Mouse (Mus musculus): ENCODE data around the gene Cfap97d1. TPM values are rescaled to one million over a fixed set of nuclear protein-coding genes. Genes with fewer than 3 reads are reported as not detected.

Gene Cfap97d1
- polyA plus RNA-seq, 1 experiment from 2014 or later: not detected

DNA sequence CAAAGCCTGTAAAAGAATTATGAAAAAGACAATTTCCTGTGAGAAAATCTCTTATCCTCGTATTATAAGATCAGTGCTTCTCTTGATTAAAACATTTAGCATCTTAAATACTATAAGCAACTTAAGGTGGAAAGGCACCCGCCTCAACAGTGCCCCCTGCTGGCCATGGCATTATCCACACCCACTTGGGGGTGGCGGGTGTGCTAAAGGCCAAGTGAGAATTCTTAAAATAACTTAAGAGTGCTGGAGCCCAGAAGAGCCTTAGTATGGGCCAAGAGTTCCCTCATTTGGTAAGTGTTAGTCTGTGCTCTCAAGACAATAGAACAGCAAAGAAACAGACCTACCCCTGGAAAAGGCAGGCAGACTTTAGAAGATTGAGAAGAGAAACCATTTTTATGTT is 12.7 kb upstream of the Cfap97d1 start:
- no peak for ATAC-seq (ENCODE audit: low read depth)
- H3K27ac ChIP-seq (ENCODE audit: low read depth, low read length): no peak overlapping the region
- no peaks in the 10 kb centered on the region for H3K27me3 ChIP-seq (ENCODE audit: control insufficient read depth, insufficient read depth, low read length)
- H3K4me1 ChIP-seq (ENCODE audit: control insufficient read depth, insufficient read depth, low read length): no peaks in the 10 kb centered on the region; the same call in 1 of the 2 replicates
- no peak overlapping the region for H3K4me3 ChIP-seq (ENCODE audit: low read depth, low read length)
- H3K9ac ChIP-seq (replicated peaks; ENCODE audit: low read depth, low read length): no peak overlapping the region
- H3K9me3 ChIP-seq (ENCODE audit: control insufficient read depth, low read length): no peaks in the 10 kb centered on the region
- 57% methylated on average over 3 of the region's 3 CpGs for WGBS
- H3K36me3 ChIP-seq (ENCODE audit: control insufficient read depth, insufficient read depth, low read length): no peaks in the 10 kb centered on the region
- H3K4me2 ChIP-seq (ENCODE audit: low read depth, low read length): no peak overlapping the region

DNA sequence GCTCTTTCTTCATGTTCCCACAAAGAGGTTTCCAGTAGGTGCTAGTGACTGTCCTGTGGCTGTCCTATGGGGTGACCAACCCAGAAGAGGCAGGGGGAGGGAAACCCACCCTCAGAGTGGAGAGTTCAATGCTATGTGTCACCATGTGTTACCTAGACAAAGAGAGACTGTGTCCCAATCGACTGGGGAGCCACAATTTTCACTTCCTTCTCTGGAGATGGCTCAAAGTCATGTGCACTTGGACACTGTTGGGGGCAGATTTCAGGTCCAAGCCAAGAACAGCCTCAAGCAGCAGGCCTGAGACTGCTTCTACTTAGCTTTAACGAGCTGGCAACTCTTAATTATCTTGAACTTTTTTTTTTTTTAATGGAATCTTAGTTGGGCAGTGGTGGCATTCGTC is 12.0 kb upstream of the Cfap97d1 start:
- 78% methylated on average over 3 of the region's 3 CpGs for WGBS
- Histone ChIP-seq H3K9ac (replicated peaks; ENCODE audit: low read depth, low read length) (no peak overlapping the region), H3K36me3 (ENCODE audit: control insufficient read depth, insufficient read depth, low read length) (no peaks in the 10 kb centered on the region), H3K4me3 (ENCODE audit: low read depth, low read length) (no peak overlapping the region), H3K9me3 (ENCODE audit: control insufficient read depth, low read length) (no peaks in the 10 kb centered on the region), H3K27me3 (ENCODE audit: control insufficient read depth, insufficient read depth, low read length) (no peaks in the 10 kb centered on the region), H3K4me2 (ENCODE audit: low read depth, low read length) (no peak overlapping the region), H3K4me1 (ENCODE audit: control insufficient read depth, insufficient read depth, low read length) (no peaks in the 10 kb centered on the region; the same call in 1 of the 2 replicates), H3K27ac (ENCODE audit: low read depth, low read length) (no peak overlapping the region)
- ATAC-seq (ENCODE audit: low read depth): no peak

DNA sequence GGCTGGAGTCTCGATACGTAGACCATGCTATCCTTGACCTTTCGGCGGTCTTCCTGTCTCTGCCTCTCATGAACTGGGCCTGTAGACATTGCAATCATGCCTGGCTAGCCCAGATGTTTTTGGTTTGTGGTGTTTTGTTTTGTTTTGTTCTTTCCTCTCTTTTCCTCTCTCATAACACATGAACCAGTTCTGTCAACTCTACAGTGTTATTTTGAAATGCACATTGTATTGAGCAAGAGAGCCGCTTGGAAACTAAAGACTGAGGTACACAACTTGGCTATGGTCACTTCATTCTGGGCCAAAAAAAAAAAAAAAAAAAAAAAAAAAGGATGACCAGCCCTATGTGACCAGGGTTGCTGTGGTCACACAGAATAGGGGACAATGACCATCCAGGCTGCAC is 11.4 kb upstream of the Cfap97d1 start:
- Histone ChIP-seq H3K4me2 (ENCODE audit: low read depth, low read length) (no peak overlapping the region), H3K27me3 (ENCODE audit: control insufficient read depth, insufficient read depth, low read length) (no peaks in the 10 kb centered on the region), H3K9me3 (ENCODE audit: control insufficient read depth, low read length) (no peaks in the 10 kb centered on the region), H3K36me3 (ENCODE audit: control insufficient read depth, insufficient read depth, low read length) (no peaks in the 10 kb centered on the region), H3K27ac (ENCODE audit: low read depth, low read length) (no peak overlapping the region), H3K4me1 (ENCODE audit: control insufficient read depth, insufficient read depth, low read length) (no peaks in the 10 kb centered on the region), H3K4me3 (ENCODE audit: low read depth, low read length) (no peak overlapping the region), H3K9ac (replicated peaks; ENCODE audit: low read depth, low read length) (no peak overlapping the region)
- WGBS: 86% methylated on average over 5 of the region's 5 CpGs
- no peak for ATAC-seq (ENCODE audit: low read depth)

DNA sequence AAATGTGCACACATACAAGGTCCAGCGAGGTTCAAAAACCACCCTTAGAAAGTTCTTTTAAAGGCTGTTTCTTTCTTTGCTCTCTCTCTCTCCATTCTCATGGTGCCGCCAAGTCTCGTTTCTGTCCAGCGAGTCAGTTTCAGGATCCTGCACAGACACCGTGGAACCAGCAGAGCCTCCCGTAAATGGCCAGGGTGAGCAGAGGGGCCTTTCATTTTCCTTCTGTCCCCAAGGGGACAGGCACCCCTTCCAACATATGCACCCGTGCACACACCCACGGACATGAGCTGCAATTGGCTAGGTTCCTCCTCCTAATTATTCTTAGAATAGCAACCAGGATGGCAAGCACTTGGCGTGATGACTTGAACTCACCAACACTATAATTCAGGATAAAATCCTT is 10.6 kb upstream of the Cfap97d1 start:
- Histone ChIP-seq H3K27me3 (ENCODE audit: control insufficient read depth, insufficient read depth, low read length) (no peaks in the 10 kb centered on the region), H3K4me3 (ENCODE audit: low read depth, low read length) (no peak overlapping the region), H3K4me2 (ENCODE audit: low read depth, low read length) (no peak overlapping the region), H3K9ac (replicated peaks; ENCODE audit: low read depth, low read length) (no peak overlapping the region), H3K9me3 (ENCODE audit: control insufficient read depth, low read length) (no peaks in the 10 kb centered on the region), H3K4me1 (ENCODE audit: control insufficient read depth, insufficient read depth, low read length) (no peaks in the 10 kb centered on the region), H3K27ac (ENCODE audit: low read depth, low read length) (no peak overlapping the region), H3K36me3 (ENCODE audit: control insufficient read depth, insufficient read depth, low read length) (no peaks in the 10 kb centered on the region)
- 66% methylated on average over 9 of the region's 9 CpGs for WGBS
- ATAC-seq (ENCODE audit: low read depth): no peak

DNA sequence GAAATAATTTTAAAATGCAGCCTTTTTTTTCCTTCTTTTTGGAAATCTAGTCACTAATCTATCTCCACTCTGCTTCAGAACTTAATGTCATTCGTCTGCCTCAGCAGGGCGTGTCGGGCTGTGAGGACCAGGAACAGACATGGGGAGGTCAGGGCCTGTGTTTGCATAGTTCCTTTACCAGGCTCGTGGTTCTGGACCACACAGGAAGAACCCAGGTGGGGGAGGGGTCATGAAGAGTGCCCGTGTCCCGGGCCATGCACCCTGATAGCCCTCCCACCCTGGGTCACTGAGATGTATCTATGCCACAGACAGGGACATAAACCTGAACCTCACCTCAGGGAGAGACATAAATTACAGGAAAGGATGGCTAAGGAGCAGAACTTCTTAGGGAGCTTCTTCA is 9.9 kb upstream of the Cfap97d1 start:
- no peak for ATAC-seq (ENCODE audit: low read depth)
- Histone ChIP-seq H3K36me3 (ENCODE audit: control insufficient read depth, insufficient read depth, low read length) (no peaks in the 10 kb centered on the region), H3K9ac (replicated peaks; ENCODE audit: low read depth, low read length) (no peak overlapping the region), H3K9me3 (ENCODE audit: control insufficient read depth, low read length) (no peaks in the 10 kb centered on the region), H3K27me3 (ENCODE audit: control insufficient read depth, insufficient read depth, low read length) (no peaks in the 10 kb centered on the region), H3K4me2 (ENCODE audit: low read depth, low read length) (no peak overlapping the region), H3K27ac (ENCODE audit: low read depth, low read length) (no peak overlapping the region), H3K4me3 (ENCODE audit: low read depth, low read length) (no peak overlapping the region), H3K4me1 (ENCODE audit: control insufficient read depth, insufficient read depth, low read length) (no peaks in the 10 kb centered on the region)
- WGBS: 52% methylated on average over 6 of the region's 6 CpGs

DNA sequence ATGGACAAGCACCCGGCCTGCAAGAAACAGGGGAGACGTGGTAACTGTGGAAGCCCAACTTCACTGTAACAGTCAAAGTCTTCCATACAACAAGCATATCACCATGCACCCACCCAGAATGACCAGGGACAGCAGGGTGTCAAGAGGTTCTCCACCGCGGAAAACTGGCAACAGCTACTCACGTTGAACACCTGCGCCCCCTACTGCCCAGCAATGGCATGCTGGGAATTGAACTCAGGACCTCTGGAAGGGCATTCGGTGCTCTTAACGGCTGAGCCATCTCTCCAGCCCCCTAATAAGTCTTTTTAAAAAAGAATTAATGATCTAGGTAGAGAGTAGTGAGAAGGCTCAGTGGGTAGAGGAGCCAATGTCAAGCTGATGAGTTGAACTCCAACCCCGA is 9.2 kb upstream of the Cfap97d1 start:
- Histone ChIP-seq H3K4me2 (ENCODE audit: low read depth, low read length) (no peak overlapping the region), H3K27ac (ENCODE audit: low read depth, low read length) (no peak overlapping the region), H3K27me3 (ENCODE audit: control insufficient read depth, insufficient read depth, low read length) (no peaks in the 10 kb centered on the region), H3K9ac (replicated peaks; ENCODE audit: low read depth, low read length) (no peak overlapping the region), H3K4me1 (ENCODE audit: control insufficient read depth, insufficient read depth, low read length) (no peaks in the 10 kb centered on the region), H3K4me3 (ENCODE audit: low read depth, low read length) (no peak overlapping the region), H3K9me3 (ENCODE audit: control insufficient read depth, low read length) (no peaks in the 10 kb centered on the region), H3K36me3 (ENCODE audit: control insufficient read depth, insufficient read depth, low read length) (no peaks in the 10 kb centered on the region)
- 53% methylated on average over 9 of the region's 9 CpGs for WGBS
- ATAC-seq (ENCODE audit: low read depth): no peak

DNA sequence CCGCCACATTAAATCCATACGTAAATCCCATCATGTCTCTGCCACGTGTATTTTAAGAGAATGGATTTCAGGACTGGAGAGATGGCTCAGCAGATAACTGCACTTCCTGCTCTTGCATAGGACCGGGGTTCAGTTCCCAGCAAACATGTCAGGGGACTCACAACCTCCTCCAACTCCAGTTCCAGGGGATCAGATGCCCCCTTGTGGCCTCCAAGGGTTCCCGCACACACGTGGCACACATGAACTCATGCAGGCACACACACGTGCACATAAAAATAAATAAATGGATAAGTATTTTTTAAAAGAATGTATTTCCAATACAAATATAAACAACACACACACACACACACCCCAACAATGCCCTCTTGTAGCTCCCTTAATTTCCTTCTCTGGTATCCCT is 7.1 kb upstream of the Cfap97d1 start:
- WGBS: 98% methylated on average over 7 of the region's 7 CpGs
- no peaks in the 10 kb centered on the region for H3K27me3 ChIP-seq (ENCODE audit: control insufficient read depth, insufficient read depth, low read length)
- H3K4me2 ChIP-seq (ENCODE audit: low read depth, low read length): no peak overlapping the region
- no peaks in the 10 kb centered on the region for H3K9me3 ChIP-seq (ENCODE audit: control insufficient read depth, low read length)
- H3K4me3 ChIP-seq (ENCODE audit: low read depth, low read length): no peak overlapping the region
- no peaks in the 10 kb centered on the region for H3K36me3 ChIP-seq (ENCODE audit: control insufficient read depth, insufficient read depth, low read length)
- no peak overlapping the region for H3K9ac ChIP-seq (replicated peaks; ENCODE audit: low read depth, low read length)
- H3K4me1 ChIP-seq (ENCODE audit: control insufficient read depth, insufficient read depth, low read length): no peaks in the 10 kb centered on the region
- ATAC-seq (ENCODE audit: low read depth): no peak
- no peak overlapping the region for H3K27ac ChIP-seq (ENCODE audit: low read depth, low read length)

DNA sequence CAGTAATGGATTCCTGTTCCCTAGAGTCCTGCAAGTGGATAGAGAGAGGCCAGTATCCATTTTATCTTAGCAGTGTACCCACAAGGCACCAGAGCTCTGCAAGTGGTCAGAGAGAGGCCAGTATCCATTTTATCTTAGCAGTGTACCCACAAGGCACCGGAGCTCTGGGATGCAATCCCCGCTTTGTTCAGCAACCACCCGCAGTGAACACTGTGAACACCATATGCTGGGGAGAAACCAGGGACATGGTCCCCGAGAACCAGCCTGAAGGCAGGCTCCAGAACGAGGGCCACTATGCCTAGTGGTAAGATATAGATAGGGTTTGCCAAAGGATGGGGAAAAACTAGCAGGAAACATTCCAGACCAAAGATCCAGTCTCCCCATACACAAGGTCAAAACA is 4.9 kb upstream of the Cfap97d1 start:
- H3K36me3 ChIP-seq (ENCODE audit: control insufficient read depth, insufficient read depth, low read length): no peaks in the 10 kb centered on the region
- no peak for ATAC-seq (ENCODE audit: low read depth)
- 80% methylated on average over 5 of the region's 5 CpGs for WGBS

DNA sequence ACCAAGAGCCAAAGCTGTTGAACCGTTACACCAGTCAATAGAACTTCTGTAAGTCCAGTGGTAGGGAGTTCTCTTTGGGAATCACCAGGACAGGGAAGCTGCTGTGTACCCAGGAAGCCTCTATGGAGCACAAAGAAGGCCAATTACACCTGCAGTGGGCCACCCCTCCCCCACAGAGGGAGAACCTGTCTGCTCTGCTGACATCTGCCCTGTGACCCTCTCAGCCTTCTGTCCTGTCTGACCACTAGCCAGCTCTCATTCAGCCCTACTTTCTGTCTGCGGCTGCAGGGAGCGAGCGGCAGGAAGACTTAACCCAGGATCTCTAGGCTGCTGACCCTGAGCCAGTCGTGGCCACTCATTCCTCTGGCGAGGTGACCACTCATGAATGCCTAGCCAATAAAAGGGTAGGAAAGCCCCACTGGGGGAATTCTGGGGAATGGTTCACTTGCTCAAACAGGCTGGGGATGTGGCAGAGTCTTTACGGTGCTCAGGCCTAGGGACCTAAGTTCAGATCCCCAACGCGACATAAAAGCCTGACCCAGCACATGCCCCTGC is 3.4 kb upstream of the Cfap97d1 start:
- no peaks in the 10 kb centered on the region for H3K27me3 ChIP-seq (ENCODE audit: control insufficient read depth, insufficient read depth, low read length)
- WGBS: 79% methylated on average over 9 of the region's 9 CpGs
- no peaks in the 10 kb centered on the region for H3K4me1 ChIP-seq (ENCODE audit: control insufficient read depth, insufficient read depth, low read length)
- H3K9ac ChIP-seq (replicated peaks; ENCODE audit: low read depth, low read length): no peak overlapping the region
- H3K4me3 ChIP-seq (ENCODE audit: low read depth, low read length): no peak overlapping the region
- H3K27ac ChIP-seq (ENCODE audit: low read depth, low read length): no peak overlapping the region
- no peaks in the 10 kb centered on the region for H3K36me3 ChIP-seq (ENCODE audit: control insufficient read depth, insufficient read depth, low read length)
- ATAC-seq (ENCODE audit: low read depth): no peak
- H3K9me3 ChIP-seq (ENCODE audit: control insufficient read depth, low read length): no peaks in the 10 kb centered on the region
- H3K4me2 ChIP-seq (ENCODE audit: low read depth, low read length): no peak overlapping the region

More for the DNA sequence above, 4.9 kb upstream of the Cfap97d1 start:
- H3K4me1 ChIP-seq (ENCODE audit: control insufficient read depth, insufficient read depth, low read length): no peaks in the 10 kb centered on the region
- H3K27ac ChIP-seq (ENCODE audit: low read depth, low read length): no peak overlapping the region
- no peak overlapping the region for H3K4me3 ChIP-seq (ENCODE audit: low read depth, low read length)
- H3K4me2 ChIP-seq (ENCODE audit: low read depth, low read length): no peak overlapping the region
- no peak overlapping the region for H3K9ac ChIP-seq (replicated peaks; ENCODE audit: low read depth, low read length)
- H3K27me3 ChIP-seq (ENCODE audit: control insufficient read depth, insufficient read depth, low read length): no peaks in the 10 kb centered on the region
- H3K9me3 ChIP-seq (ENCODE audit: control insufficient read depth, low read length): no peaks in the 10 kb centered on the region

Data from neural tube, embryonic 14.5 days (tissue).